Mouse (Mus musculus) stomach, embryonic 16.5 days (tissue): Measurements from ENCODE around the gene Arhgdia. TPM values are rescaled to one million over a fixed set of nuclear protein-coding genes. Genes with fewer than 3 reads are reported as not detected.
"Not testable (repeated sequence)": the region's sequence is repeated elsewhere in the genome, so short reads cannot be mapped to it uniquely, and the experiment has no call there.

Experiments
- ATAC-seq: fragments of 200-750 bp; cut with Nextera tagmentation; 2 replicates; pipeline ENCODE4 v1.8.0; 2017; ENCODE audit warnings: moderate number of reproducible peaks, moderate TSS enrichment; ENCODE audit not compliant: insufficient read depth, low FRiP score
- H3K27ac ChIP-seq: fragments of 300-500 bp; sonication (generic); 2 replicates; pipeline ENCODE4 v1.5.1; 2014; ENCODE audit warnings: low read length
- H3K27me3 ChIP-seq: fragments of 300-500 bp; sonication (generic); 2 replicates; pipeline ENCODE4 v1.6.1; 2014; ENCODE audit warnings: low read length, control low read depth, mixed read lengths; ENCODE audit not compliant: control insufficient read depth, insufficient read depth
- H3K36me3 ChIP-seq: fragments of 300-500 bp; sonication (generic); 2 replicates; pipeline ENCODE4 v1.6.1; 2014; ENCODE audit warnings: low read length; ENCODE audit not compliant: control insufficient read depth, insufficient read depth
- H3K4me1 ChIP-seq: fragments of 300-500 bp; sonication (generic); 2 replicates; pipeline ENCODE4 v1.6.1; 2014; ENCODE audit warnings: low read length, control low read depth, mixed read lengths; ENCODE audit not compliant: control insufficient read depth, insufficient read depth
- H3K4me2 ChIP-seq: fragments of 300-500 bp; sonication (generic); 2 replicates; pipeline ENCODE4 v1.6.1; 2014; ENCODE audit warnings: low read depth, low read length, mixed read lengths
- H3K4me3 ChIP-seq: fragments of 300-500 bp; sonication (generic); replicated peaks from 2 replicates; pipeline ENCODE4 v1.5.1; 2014; ENCODE audit warnings: mild to moderate bottlenecking, low read length
- H3K9ac ChIP-seq: fragments of 300-500 bp; sonication (generic); 2 replicates; pipeline ENCODE4 v1.6.1; 2014; ENCODE audit warnings: low read length
- H3K9me3 ChIP-seq: fragments of 300-500 bp; sonication (generic); replicated peaks from 2 replicates; pipeline ENCODE4 v1.6.1; 2016; ENCODE audit warnings: low read length, control low read depth; ENCODE audit not compliant: control insufficient read depth
- WGBS: fragments of 180-500 bp; shearing (Covaris S2); extraction: QIAGEN DNeasy Blood & Tissue Kit; methylation state at CpG from one replicate; pipeline ENCODE4 v1.1.7; 2014; 5-methylcytosine and 5-hydroxymethylcytosine counted together
- polyA plus RNA-seq: library from polyadenylated mRNA; unstranded; fragments of >200 nt; fragmentation: Nextera tagmentation; extraction: Ambion mirVana; gene quantifications from 2 replicates; pipeline ENCODE4 v1.2.1, GENCODE M21; 2015

Gene Arhgdia
- polyA plus RNA-seq, 1 experiment from 2014 or later: 543 TPM

DNA sequence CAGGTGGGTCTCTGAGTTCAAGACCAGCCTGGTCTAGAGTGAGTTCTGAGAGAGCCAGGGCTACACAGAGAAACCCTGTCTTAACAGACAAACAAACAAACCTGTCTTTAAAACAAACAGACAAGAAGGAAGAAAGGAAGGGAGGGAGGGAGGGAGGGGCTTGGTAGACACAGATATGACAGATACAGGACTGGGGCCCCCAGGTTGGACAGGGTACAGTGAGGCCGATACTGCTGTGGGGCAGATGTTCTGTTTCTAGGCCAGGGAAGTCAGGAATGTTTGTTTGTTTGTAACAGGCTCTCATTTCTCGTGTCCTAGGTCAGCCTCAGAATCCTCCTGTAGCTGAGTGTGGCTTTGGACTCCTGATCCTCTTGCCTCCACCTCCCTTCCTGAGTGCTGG is 22.1 kb upstream of the Arhgdia start:
- no peak for ATAC-seq
- Histone ChIP-seq H3K27me3 (no peaks in the 10 kb centered on the region), H3K4me2 (no peak overlapping the region), H3K9me3 (no peaks in the 10 kb centered on the region), H3K4me3 (no peak overlapping the region), H3K27ac (no peak overlapping the region), H3K9ac (no peak overlapping the region), H3K4me1 (peaks cover 22% of the 10 kb centered on the region), H3K36me3 (peaks cover 19% of the 10 kb centered on the region; the same call in 1 of the 2 replicates)
- 73% methylated on average over 2 of the region's 2 CpGs for WGBS

DNA sequence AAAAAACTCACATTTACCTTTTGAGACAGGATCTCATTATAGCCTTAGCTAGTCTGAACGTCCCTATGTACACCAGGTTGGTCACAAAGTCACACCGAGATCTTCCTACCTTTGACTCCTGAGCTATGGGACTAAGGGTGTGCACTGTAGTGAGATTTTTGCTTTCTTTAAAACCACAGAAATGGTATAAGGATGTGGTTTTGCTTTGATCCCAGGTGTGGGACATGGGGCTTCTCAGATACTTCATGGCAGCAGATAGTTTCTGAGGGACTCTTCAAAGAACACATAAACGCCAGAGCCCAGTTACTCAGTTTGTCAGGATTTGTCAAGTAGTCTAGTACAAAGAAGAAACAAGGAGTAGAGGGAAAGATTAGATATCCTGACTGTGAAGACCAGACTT is 19.3 kb upstream of the Arhgdia start:
- H3K4me2 ChIP-seq: no peak overlapping the region
- no peaks in the 10 kb centered on the region for H3K27me3 ChIP-seq
- peaks cover 21% of the 10 kb centered on the region; the same call in 1 of the 2 replicates for H3K36me3 ChIP-seq
- H3K9me3 ChIP-seq: no peaks in the 10 kb centered on the region
- 94% methylated on average over 3 of the region's 3 CpGs for WGBS
- ATAC-seq: no peak
- no peak overlapping the region for H3K9ac ChIP-seq
- peaks cover 25% of the 10 kb centered on the region for H3K4me1 ChIP-seq
- H3K27ac ChIP-seq: no peak overlapping the region
- no peak overlapping the region for H3K4me3 ChIP-seq

DNA sequence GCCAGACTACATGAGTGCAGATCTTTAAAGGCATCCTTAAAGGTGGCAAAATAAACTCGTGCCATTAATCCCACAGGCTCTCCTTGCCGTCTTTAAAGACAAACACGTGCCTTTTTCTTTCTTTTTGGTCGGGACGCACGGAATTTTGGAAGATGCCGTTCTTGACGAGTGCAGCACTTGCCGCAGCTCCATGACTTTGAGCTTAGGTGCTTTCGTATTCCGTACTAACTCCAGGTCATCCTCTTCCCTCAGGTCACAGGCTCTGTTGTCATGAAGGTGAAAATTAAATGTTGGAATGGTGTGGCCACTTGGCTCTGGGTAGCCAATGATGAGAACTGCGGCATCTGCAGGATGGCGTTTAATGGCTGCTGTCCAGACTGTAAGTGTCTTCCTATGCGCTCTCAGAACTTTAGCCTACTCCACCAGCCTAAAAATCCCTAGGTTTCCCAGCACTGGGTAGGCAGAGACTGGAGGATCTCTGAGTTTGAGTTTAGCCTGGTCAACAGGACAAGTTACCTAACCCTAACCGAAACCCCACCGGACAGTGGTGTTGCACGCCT is 17.6 kb upstream of the Arhgdia start:
- no peaks in the 10 kb centered on the region for H3K9me3 ChIP-seq
- WGBS: 40% methylated on average over 17 of the region's 17 CpGs
- H3K36me3 ChIP-seq: peaks cover 28% of the 10 kb centered on the region
- no peak for ATAC-seq
- peak overlapping the region; percentile 80 for H3K4me2 ChIP-seq
- peak overlapping the region; percentile 70 for H3K9ac ChIP-seq
- H3K27me3 ChIP-seq: no peaks in the 10 kb centered on the region
- peak overlapping the region; percentile 87 for H3K27ac ChIP-seq
- H3K4me3 ChIP-seq: peak overlapping the region; percentile 96
- peaks cover 25% of the 10 kb centered on the region for H3K4me1 ChIP-seq

DNA sequence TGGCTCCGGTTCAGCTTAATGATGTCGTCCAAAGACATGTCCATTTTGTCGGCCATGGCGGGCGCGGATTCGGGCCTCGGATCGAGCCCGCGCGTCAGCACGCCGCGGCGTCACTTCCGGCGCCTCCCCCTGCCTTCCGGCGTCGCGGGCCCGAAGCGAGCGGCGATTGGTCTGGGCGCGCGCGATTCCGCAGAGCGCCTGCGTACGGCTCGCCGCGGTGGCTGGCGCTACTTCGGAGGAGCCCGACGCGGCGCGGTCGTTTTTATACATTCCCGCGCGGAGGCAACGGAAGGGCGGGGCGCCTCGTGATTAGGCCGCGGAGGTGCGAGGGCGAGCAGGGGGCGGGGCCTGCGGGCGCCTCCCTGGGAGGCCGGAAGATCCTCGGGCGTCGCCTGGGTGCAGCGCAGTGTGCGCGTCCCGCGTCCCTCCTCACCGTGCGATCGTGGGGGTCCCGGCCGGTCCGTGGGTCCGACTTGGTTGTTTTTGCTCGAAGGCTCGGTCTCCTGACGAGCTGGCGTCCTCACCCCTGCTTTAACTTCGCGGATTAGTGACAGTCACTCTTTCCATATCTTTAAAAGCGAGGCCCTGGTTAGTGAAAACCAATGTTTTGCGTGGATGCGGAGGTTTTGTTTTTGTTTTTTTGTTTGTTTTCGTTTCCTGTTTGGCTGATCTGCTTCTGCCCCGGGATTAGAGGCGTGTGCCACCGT is 17.0 kb upstream of the Arhgdia start, which contains the start of the genes Alyref and Anapc11:
Gene Alyref, minus strand, starts transcription at position 83 of the 707 bp plus-strand sequence.
Gene Anapc11, plus strand, starts transcription at position 139 of the 707 bp plus-strand sequence.
- H3K4me2 ChIP-seq: peak within 1 kb of the TSS; percentile 94
- peaks cover 32% of the 10 kb centered on the region for H3K36me3 ChIP-seq
- WGBS: under 1% methylated on average over 83 of the region's 88 CpGs
- H3K9ac ChIP-seq: peak within 1 kb of the TSS; percentile 100
- no peaks in the 10 kb centered on the region for H3K9me3 ChIP-seq
- H3K27me3 ChIP-seq: no peaks in the 10 kb centered on the region
- H3K4me3 ChIP-seq: peak within 1 kb of the TSS; percentile 96
- peak within 1 kb of the TSS; percentile 90 for H3K27ac ChIP-seq
- peak; percentile 98 for ATAC-seq
- peaks cover 25% of the 10 kb centered on the region for H3K4me1 ChIP-seq

DNA sequence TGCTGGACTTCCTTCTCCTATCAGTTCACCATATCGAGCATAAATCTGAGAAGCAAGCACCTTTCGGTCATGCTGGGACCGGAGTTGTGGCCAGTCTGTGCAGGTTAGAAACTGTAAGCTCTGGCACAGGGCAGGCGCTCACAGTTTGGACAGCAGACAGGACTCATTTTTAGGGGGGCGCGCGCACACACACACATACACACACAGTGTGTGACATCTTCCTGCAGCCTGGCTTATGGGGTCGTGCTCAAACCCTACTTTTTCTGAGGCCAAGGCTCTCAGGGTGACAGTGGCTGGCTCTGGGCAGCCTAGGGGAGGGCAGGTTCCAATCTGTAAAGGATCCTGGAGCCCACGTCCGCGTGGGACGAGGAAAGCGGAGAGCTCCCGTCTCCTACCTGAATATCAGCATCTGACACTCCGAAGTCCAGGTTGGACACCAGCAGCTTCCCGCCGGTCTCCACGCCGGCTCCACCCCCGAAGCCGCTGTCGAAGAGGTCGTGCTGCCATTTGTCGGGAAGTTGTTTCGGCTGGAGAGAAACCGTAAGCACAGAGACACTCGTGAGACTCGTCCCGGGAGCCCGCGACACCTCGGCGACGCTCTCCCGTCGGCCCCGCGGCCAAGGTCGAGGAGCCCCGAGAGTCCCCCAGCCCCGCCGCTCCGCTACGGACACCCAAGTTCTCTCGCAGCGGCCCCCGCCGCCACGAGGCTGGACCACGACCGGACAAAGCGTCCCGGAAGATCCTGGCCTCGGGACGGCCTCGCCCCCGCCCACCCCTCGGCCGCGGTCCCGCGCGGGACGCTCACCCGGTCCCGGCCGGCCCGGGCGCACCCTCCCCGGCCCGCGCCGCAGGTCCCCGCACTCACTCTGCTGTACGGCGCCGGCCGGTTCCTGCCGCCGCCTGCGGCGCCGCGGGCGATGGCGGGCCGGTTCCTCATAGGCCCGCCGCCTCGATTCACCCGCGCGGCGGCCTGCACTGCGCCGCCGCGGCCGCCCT is 16.1 kb upstream of the Arhgdia start:
- Histone ChIP-seq H3K4me1 (peaks cover 25% of the 10 kb centered on the region), H3K27ac (peak overlapping the region; percentile 90), H3K4me2 (peak overlapping the region; percentile 94), H3K36me3 (peaks cover 26% of the 10 kb centered on the region), H3K9me3 (no peaks in the 10 kb centered on the region), H3K4me3 (peak overlapping the region; percentile 96), H3K9ac (peak overlapping the region; percentile 100), H3K27me3 (no peaks in the 10 kb centered on the region)
- WGBS: 2% methylated on average over 99 of the region's 99 CpGs
- ATAC-seq: peak; percentile 5

DNA sequence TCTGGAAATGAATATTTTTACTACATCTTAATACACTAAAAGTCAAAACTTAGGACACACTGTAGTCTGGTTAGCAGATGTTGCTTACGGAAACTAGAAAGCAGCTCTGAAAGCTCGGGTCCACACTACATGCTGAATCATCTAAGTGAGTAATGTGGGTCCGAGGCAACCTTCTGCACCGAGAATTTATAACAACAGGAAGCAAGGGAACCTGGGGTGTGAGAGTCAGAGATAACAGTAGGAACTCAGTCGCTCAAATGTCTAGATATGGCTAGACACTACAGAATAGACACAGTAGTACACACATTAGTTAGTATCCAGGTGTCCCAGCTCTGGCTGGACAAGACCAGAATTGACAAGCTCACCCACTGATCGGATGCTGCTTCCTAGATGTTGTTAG is 7.1 kb upstream of the Arhgdia start:
- 89% methylated on average over 6 of the region's 6 CpGs for WGBS

DNA sequence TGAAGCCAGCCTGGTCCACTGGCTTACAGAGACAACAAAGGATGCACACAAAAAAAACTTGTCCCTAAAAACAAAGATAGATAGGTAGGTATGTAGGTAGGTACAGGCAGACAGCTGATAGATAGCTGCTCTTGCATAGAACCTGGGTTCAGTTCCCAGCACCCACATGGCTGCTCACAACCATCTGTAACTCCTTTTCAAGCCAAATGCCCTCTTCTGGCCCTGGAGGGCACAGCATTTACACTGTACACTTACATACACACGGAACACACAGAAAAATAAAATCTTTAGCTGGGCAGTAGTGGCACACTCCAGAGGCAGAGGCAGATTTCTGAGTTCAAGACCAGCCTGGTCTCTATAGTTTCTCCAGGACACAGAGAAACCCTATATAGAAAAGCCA is 2.5 kb upstream of the Arhgdia start:
- 97% methylated on average over 1 of the region's 1 CpGs for WGBS
- no peak overlapping the region for H3K9ac ChIP-seq
- H3K4me1 ChIP-seq: peaks cover 22% of the 10 kb centered on the region
- no peak overlapping the region for H3K27ac ChIP-seq
- no peaks in the 10 kb centered on the region for H3K27me3 ChIP-seq
- ATAC-seq: no peak
- H3K9me3 ChIP-seq: 0 out of 2 replicates have a peak, but pooled peaks cover 5% of the 10 kb centered on the region
- no peak overlapping the region for H3K4me2 ChIP-seq
- H3K36me3 ChIP-seq: peaks cover 22% of the 10 kb centered on the region
- no peak overlapping the region for H3K4me3 ChIP-seq

More for the DNA sequence above, 7.1 kb upstream of the Arhgdia start:
- no peak overlapping the region for H3K4me2 ChIP-seq
- no peaks in the 10 kb centered on the region for H3K27me3 ChIP-seq
- no peak overlapping the region for H3K9ac ChIP-seq
- peaks cover 15% of the 10 kb centered on the region; the same call in 1 of the 2 replicates for H3K36me3 ChIP-seq
- H3K27ac ChIP-seq: no peak overlapping the region
- ATAC-seq: no peak
- no peak overlapping the region for H3K4me3 ChIP-seq
- H3K4me1 ChIP-seq: no peaks in the 10 kb centered on the region
- 0 out of 2 replicates have a peak, but pooled peaks cover 5% of the 10 kb centered on the region for H3K9me3 ChIP-seq

DNA sequence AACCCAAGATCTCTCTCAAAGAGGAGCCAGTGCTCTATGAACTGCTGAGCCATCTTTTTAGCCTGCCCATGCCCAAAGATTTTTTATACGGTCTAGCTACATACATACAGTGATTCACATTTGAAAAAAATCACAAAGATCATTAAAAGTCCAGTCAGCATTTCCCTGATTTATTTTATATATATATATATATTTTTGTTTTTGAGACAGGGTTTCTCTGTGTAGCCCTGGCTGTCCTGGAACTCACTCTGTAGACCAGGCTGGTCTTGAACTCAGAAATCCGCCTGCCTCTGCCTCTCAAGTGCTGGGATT is 1.5 kb upstream of the Arhgdia start:
- not testable (repeated sequence) for H3K9ac ChIP-seq, H3K27me3 ChIP-seq, H3K9me3 ChIP-seq, ATAC-seq, H3K4me2 ChIP-seq, H3K4me3 ChIP-seq, H3K27ac ChIP-seq
- 95% methylated on average over 2 of the region's 2 CpGs for WGBS
- H3K4me1 ChIP-seq: peaks cover 22% of the 10 kb centered on the region
- peaks cover 32% of the 10 kb centered on the region for H3K36me3 ChIP-seq
